Mouse (Mus musculus) urinary bladder, adult 2 months (tissue): Measurements from ENCODE around the gene Maff. TPM values are rescaled to one million over a fixed set of nuclear protein-coding genes. Genes with fewer than 3 reads are reported as not detected.

Experiments used
- DNase-seq: peaks from one replicate; pipeline ENCODE4 v3.0.0; 2022; ENCODE audit warnings: low spot score
- polyA plus RNA-seq: library from polyadenylated mRNA; depleted of rRNA; stranded (reverse); fragments of >200 nt; gene quantifications from 2 replicates; pipeline ENCODE4 v1.2.3, GENCODE M21; 2012; rRNA removed

The Maff gene
- 11.0 and 13.0 TPM in 2 replicates for polyA plus RNA-seq

- DNase-seq: no peak
These were observed at the start of gene Maff for GRCm38 (mm10) chr15:79346051-79346793. TSS of gene Maff (plus strand) at chr15:79346621.

GRCm38 (mm10) chr15:79298553-79298952 lies 47.9 kb upstream of the Maff start:
- no peak for DNase-seq

- DNase-seq: no peak
These were observed 46.8 kb upstream of the Maff start for GRCm38 (mm10) chr15:79299563-79300155.

- DNase-seq: no peak
These were observed 42.7 kb upstream of the Maff start for GRCm38 (mm10) chr15:79303725-79304124.

- DNase-seq: no peak
These were observed 41.6 kb upstream of the Maff start for GRCm38 (mm10) chr15:79304832-79305231.

- no peak for DNase-seq
These were observed 40.3 kb upstream of the Maff start for GRCm38 (mm10) chr15:79306043-79306637.

- no peak for DNase-seq
These were observed 38.6 kb upstream of the Maff start for GRCm38 (mm10) chr15:79307861-79308260.

GRCm38 (mm10) chr15:79313848-79314369 lies 32.5 kb upstream of the Maff start:
- no peak for DNase-seq

- no peak for DNase-seq
These were observed 24.7 kb upstream of the Maff start for GRCm38 (mm10) chr15:79321733-79322190.

- DNase-seq: no peak
These were observed 24.0 kb upstream of the Maff start for GRCm38 (mm10) chr15:79322281-79322990.

GRCm38 (mm10) chr15:79322991-79323790 lies 23.2 kb upstream of the Maff start:
- DNase-seq: no peak

GRCm38 (mm10) chr15:79323791-79324155 lies 22.6 kb upstream of the Maff start:
- DNase-seq: no peak

- no peak for DNase-seq
These were observed 22.0 kb upstream of the Maff start for GRCm38 (mm10) chr15:79324373-79324772.

- no peak for DNase-seq
These were observed 20.7 kb upstream of the Maff start for GRCm38 (mm10) chr15:79325742-79326141.

GRCm38 (mm10) chr15:79326264-79326663 lies 20.2 kb upstream of the Maff start:
- DNase-seq: no peak

GRCm38 (mm10) chr15:79326971-79327961 lies 19.2 kb upstream of the Maff start:
- DNase-seq: peak; percentile 45

GRCm38 (mm10) chr15:79328058-79328938 lies 18.1 kb upstream of the Maff start, which contains the start of gene Pla2g6:
TSS of gene Pla2g6 (minus strand) at chr15:79328390.
- DNase-seq: peak; percentile 92

- no peak for DNase-seq
These were observed 17.5 kb upstream of the Maff start for GRCm38 (mm10) chr15:79328939-79329275.
